Mouse (Mus musculus) layer of hippocampus, postnatal 14 days (tissue): ENCODE measurements at regions not wholly inside any gene's neighbourhood (a gene's known extent, or its start where the extent isn't known, plus 50 kb on each side); places are given as distances from the start of the nearest gene placed in this dataset.

Experiments
- DNase-seq, 2 experiments: peaks; one replicate each; pipeline ENCODE4 v3.0.0; 2021 to 2022; ENCODE audit warnings: low spot score in 2 of 2, mixed read lengths in 1 of 2

- no peak for DNase-seq
Observed at GRCm38 (mm10) chr14:61889626-61890025, 282.4 kb downstream of the Kcnrg start.

- DNase-seq: no peak
Observed at GRCm38 (mm10) chr14:61893786-61894185, 286.5 kb downstream of the Kcnrg start.

- DNase-seq: no peak
Observed at GRCm38 (mm10) chr14:61896879-61897278, 289.6 kb downstream of the Kcnrg start.

- DNase-seq: no peak
Observed at GRCm38 (mm10) chr14:61898664-61899063, 291.4 kb downstream of the Kcnrg start.

- no peak for DNase-seq
Observed at GRCm38 (mm10) chr14:61904426-61905124, 297.3 kb downstream of the Kcnrg start.

GRCm38 (mm10) chr14:61918113-61918512 is 310.9 kb downstream of the Kcnrg start:
- DNase-seq: no peak

GRCm38 (mm10) chr14:61931811-61932210 is 324.6 kb downstream of the Kcnrg start:
- DNase-seq: no peak

- DNase-seq: no peak
Observed at GRCm38 (mm10) chr14:61941682-61942081, 334.4 kb downstream of the Kcnrg start.

- DNase-seq: no peak
Observed at GRCm38 (mm10) chr14:61945659-61946058, 338.4 kb downstream of the Kcnrg start.

- DNase-seq: no peak
Observed at GRCm38 (mm10) chr14:61949446-61949845, 342.2 kb downstream of the Kcnrg start.

- no peak for DNase-seq
Observed at GRCm38 (mm10) chr14:61950004-61950403, 342.4 kb upstream of the Rnaseh2b start.

GRCm38 (mm10) chr14:61953029-61953428 is 339.4 kb upstream of the Rnaseh2b start:
- DNase-seq: no peak

- DNase-seq: no peak
Observed at GRCm38 (mm10) chr14:61955416-61955815, 337.0 kb upstream of the Rnaseh2b start.

- DNase-seq: no peak
Observed at GRCm38 (mm10) chr14:61960243-61960957, 332.0 kb upstream of the Rnaseh2b start.

GRCm38 (mm10) chr14:61968467-61968866 is 323.9 kb upstream of the Rnaseh2b start:
- no peak for DNase-seq

GRCm38 (mm10) chr14:61968957-61969535 is 323.3 kb upstream of the Rnaseh2b start:
- DNase-seq: no peak

- no peak for DNase-seq
Observed at GRCm38 (mm10) chr14:61970591-61970990, 321.8 kb upstream of the Rnaseh2b start.

GRCm38 (mm10) chr14:61971100-61972088 is 321.0 kb upstream of the Rnaseh2b start:
- DNase-seq: peak in 1 of 2 experiments; percentile 33

- DNase-seq: no peak
Observed at GRCm38 (mm10) chr14:61975301-61975732, 317.1 kb upstream of the Rnaseh2b start.

GRCm38 (mm10) chr14:61980581-61980980 is 311.8 kb upstream of the Rnaseh2b start:
- DNase-seq: no peak

- DNase-seq: no peak
Observed at GRCm38 (mm10) chr14:61985575-61985974, 306.8 kb upstream of the Rnaseh2b start.
